Mouse (Mus musculus) E14TG2a.4 (cell line): ENCODE measurements around the gene Tenm4.

Source experiments
- CTCF ChIP-seq: conservative IDR thresholded peaks from 2 replicates; pipeline ENCODE4 v1.5.1; 2014; ENCODE audit warnings: low read length
- NANOG ChIP-seq: IDR thresholded peaks from 2 replicates; pipeline ENCODE4 v1.6.1; 2014; ENCODE audit warnings: borderline replicate concordance, low read length, mixed read lengths

DNA sequence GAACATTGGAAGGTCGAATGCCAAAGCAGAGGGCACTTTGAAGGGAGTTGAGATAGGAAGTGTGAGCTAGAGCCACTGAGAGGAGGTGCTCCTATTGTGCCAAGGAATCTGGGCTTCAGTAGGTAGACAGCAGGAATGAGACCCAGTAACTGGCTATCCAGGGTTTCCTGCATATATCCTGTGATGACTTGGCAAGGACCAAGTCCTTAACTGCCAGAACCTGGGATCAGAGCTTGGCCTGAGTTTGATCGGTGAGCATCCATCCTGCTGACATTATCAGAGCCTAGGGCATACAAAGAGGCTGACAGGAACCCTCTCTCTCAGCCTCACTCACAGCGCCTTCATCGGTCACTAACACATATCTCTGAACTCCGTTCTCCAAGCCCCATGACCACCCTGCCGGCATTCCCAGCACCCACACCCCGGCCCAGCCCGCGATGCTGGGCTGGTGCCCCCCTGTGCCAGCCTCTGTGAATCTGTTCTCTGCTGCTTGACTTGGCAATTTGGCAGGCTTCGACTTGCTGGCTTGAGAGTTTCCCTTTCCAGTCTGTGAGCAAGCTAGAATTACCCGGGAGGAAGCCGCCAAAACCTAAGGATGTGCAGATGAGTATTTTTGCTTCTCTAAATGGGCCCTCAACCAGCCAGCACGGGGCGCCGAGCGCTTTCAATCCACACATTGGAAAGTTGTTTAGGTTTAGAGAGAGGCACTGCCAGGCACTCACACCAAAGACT is 698.2 kb downstream of the Tenm4 start:
- TF ChIP-seq CTCF, result no peak
- TF ChIP-seq NANOG, result no peak
